In the genomic region with DNA sequence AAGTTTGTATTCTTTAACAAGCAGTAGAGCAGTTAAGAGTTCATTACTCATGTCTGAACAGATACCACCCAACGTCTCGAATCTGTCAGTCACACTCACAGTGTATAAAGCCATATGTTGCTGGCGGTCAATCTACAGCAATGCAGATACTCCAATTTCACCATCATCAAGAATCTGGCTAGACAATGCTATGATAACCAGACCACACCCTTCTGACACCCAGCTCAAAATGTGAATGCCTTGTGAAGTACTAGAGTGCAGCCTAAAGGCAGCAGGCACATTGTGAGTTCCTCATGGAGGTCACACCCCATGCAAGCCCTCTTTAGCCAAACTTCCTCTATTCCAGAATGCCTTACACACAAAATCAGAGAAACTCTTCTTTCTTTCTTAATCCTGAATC, we compare ENCODE assay signal across 1 mouse cellular context.
TF ChIP-seq lines count a peak whose summit lies in the region.

No protein-coding gene starts in this region.

TF ChIP-seq in MEL, 35 proteins besides CTCF, POLR2A, EP300 and RAD21 (continued from another document):
- peak; percentile 73 for TF ChIP-seq TCF12 (IDR thresholded peaks at IDR 0.05; ENCODE audit: low read depth, low read length)
- no peak for TF ChIP-seq MAFK (IDR thresholded peaks at IDR 0.05; ENCODE audit: borderline replicate concordance, low read depth, low read length)
- no peak for TF ChIP-seq NELFE (IDR thresholded peaks at IDR 0.05; ENCODE audit: low read depth, low read length)
- no peak for TF ChIP-seq CHD1 (IDR thresholded peaks at IDR 0.05; ENCODE audit: low read depth, low read length)
- TF ChIP-seq NRF1 (IDR thresholded peaks at IDR 0.05; ENCODE audit: insufficient read depth, low read depth, low read length, poor library complexity, severe bottlenecking): no peak
- peak; percentile 57; the same call in 1 of the 2 replicates for TF ChIP-seq ETS1 (IDR thresholded peaks at IDR 0.05; ENCODE audit: low read depth, low read length)
- TF ChIP-seq MEF2A (IDR thresholded peaks at IDR 0.05; ENCODE audit: extremely low read depth, insufficient replicate concordance, low read depth, low read length, poor library complexity, severe bottlenecking): no peak
- TF ChIP-seq MAX (IDR thresholded peaks at IDR 0.05; ENCODE audit: low read length): peak; percentile 65
TF ChIP-seq in MEL: peak in this region for 6.
